Mouse (Mus musculus) fat pad, adult 2 months (tissue): ENCODE results near the gene Bcl6b.

Experiments used
- DNase-seq: peaks from one replicate; pipeline ENCODE4 v3.0.0-alpha.2; 2011; ENCODE audit warnings: low read depth, low spot score; ENCODE audit errors: extremely low read depth

Bcl6b gene

DNA sequence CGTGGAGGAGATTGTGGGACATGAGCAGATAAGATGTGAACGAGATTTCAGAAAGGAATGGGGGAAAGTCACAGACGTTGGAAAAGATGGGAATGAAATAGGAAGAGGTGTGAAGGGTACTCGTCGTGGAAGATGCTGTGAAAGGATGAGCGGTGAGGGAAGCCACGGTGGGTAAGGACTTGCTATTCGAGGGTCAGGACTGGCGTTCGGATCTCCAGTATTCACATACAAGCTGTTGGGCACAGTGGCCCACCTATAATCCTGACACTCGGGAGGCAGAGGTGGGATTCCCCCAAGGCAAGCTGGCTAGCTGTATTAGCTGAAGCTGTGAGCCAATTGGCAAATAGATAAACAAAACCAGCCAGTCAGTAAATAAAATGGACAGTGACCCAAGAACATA lies 50.8 kb downstream of the Bcl6b start:
- no peak for DNase-seq

DNA sequence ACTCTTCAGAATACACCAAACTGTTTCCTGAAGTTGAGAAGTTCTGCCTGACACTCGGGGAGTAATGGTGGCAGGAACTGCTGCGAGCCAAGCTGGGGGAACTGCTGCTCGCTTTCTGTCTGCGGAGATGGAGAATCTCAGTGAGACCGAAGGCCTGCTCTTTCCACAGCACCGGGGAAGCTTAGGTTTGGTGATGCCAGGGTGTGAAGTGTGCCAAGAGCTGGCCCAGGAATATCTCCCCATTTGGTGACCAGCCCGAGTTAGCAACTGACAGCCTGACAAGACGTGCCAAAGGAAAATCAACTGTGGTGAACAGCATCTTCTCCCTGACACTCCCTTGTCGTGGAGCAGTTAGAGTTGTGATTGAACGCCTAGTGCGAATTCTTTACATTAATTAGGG lies 51.3 kb downstream of the Bcl6b start:
- DNase-seq, result no peak

DNA sequence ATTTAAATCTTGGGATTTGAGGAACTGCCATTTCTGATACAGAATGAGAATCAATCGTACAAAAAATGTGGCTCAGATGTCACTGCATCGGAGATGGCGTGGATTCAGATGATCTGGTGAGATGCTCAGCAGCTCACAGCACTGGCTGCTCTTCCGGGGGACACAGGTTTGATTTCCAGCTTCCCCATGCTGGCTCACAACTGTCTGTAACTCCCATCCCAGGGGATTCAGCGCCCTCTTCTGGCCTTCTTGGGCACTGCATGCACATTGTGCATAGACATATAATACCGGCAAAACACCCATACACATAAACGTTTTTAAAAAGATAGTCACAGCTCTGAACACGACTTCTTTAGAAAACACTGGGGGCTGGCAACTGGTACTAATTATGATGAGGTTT lies 52.0 kb downstream of the Bcl6b start:
- no peak for DNase-seq

DNA sequence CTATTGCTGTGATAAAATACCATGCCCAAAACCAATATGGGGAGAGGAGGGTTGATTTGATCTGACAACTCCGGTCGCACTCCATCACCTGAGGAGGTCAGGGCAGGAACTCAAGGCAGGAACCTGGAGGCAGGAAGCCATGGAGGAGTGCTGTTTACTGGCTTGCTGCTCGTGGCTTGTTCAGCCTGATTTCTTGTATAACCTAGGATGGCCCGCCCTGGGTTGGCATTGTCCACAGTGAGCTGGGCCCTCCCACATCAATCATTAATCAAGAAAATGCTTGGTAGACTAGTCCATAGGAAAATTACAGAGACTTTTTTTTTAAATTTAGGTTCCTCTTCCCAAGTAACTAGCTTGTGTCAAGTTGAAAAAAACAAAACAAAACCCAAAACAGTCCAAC lies 55.1 kb downstream of the Bcl6b start:
- DNase-seq, result no peak
